In the genomic region with DNA sequence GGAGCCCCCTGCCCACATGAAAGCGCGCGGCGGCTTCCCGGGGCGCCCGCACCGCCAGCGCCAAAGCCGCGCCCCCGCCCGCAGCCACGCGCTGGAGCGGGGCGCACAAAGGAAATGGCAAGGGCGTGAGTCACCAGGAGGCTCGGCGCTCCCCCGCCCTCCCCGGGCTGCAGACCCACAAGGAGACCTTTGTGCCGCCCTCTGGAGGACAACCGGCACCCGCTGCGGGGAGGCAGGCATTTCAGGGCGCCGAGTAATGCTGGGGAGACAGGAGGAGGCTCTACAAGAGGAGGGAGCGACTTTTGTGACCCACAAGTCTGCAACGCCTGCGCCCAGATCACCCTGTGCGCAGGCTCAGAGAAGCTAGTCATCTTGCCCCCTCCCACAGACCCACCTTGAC, we compare ENCODE assay signal across 7 mouse cellular contexts.
DNase-seq lines count a peak whose midpoint lies in the region; ATAC-seq and TF ChIP-seq lines count a peak whose summit lies in the region.

No protein-coding gene starts in this region.

- no peaks in the 10 kb centered on the region for H3K36me3 ChIP-seq in limb, embryonic 14.5 days (ENCODE audit: control insufficient read depth, insufficient read depth, low read length)
- no peaks in the 10 kb centered on the region for H3K36me3 ChIP-seq in midbrain, embryonic 16.5 days (ENCODE audit: control insufficient read depth, insufficient read depth, low read length)
- no peaks in the 10 kb centered on the region for H3K36me3 ChIP-seq in spleen, adult 2 months (ENCODE audit: control insufficient read depth, insufficient read depth, low read length)

- TF ChIP-seq POLR2A in limb, embryonic 14.5 days (IDR thresholded peaks at IDR 0.05; ENCODE audit: borderline replicate concordance, extremely low read depth, insufficient read depth, insufficient read length): no peak
- no peak for TF ChIP-seq POLR2A in spleen, adult 2 months (IDR thresholded peaks at IDR 0.05; ENCODE audit: low read depth, low read length)

- DNase-seq in adrenal gland, adult 8-10 months: peak; percentile 82
- DNase-seq in embryo, embryonic 11 days: peak; percentile 88
- peak; percentile 86 to 92 for DNase-seq in heart, adult 18-20 months
- peak; percentile 87 for DNase-seq in kidney, adult 18-20 months
- peak; percentile 72 for DNase-seq in limb, embryonic 14.5 days (ENCODE audit: low spot score)
- peak; percentile 38 to 82 for DNase-seq in spleen, adult 2 months (ENCODE audit: low read depth in 1 of 2, low spot score in 2 of 2)

- H3K4me2 ChIP-seq in limb, embryonic 14.5 days (replicated peaks; ENCODE audit: low read depth, low read length, severe bottlenecking): peak overlapping the region; percentile 99
- H3K4me2 ChIP-seq in midbrain, embryonic 16.5 days (ENCODE audit: low read length): peak overlapping the region; percentile 98

- 1% methylated on average over 10 of the region's 32 CpGs for WGBS in limb, embryonic 14.5 days
- 2% methylated on average over 32 of the region's 32 CpGs for WGBS in midbrain, embryonic 16.5 days
- 2% methylated on average over 32 of the region's 32 CpGs for WGBS in spleen, adult 2 months

- H3K4me3 ChIP-seq in limb, embryonic 14.5 days (replicated peaks; ENCODE audit: low read length): peak overlapping the region; percentile 52
- peak overlapping the region; percentile 64 for H3K4me3 ChIP-seq in midbrain, embryonic 16.5 days (ENCODE audit: low read depth, low read length)
- peak overlapping the region; percentile 53 for H3K4me3 ChIP-seq in spleen, adult 2 months (ENCODE audit: extremely low read depth, insufficient read depth, insufficient read length)

- H3K27ac ChIP-seq in limb, embryonic 14.5 days (replicated peaks; ENCODE audit: low read depth, low read length): peak overlapping the region; percentile 92
- peak overlapping the region; percentile 85 for H3K27ac ChIP-seq in midbrain, embryonic 16.5 days (ENCODE audit: low read length)
- H3K27ac ChIP-seq in spleen, adult 2 months (ENCODE audit: insufficient read depth, low read length): no peak overlapping the region

- H3K4me1 ChIP-seq in limb, embryonic 14.5 days (ENCODE audit: control insufficient read depth, insufficient read depth, low read length): peaks cover 13% of the 10 kb centered on the region
- H3K4me1 ChIP-seq in midbrain, embryonic 16.5 days (ENCODE audit: control insufficient read depth, insufficient read depth, low read length): peaks cover 7% of the 10 kb centered on the region
- 0 out of 2 replicates have a peak, but pooled peaks cover 3% of the 10 kb centered on the region for H3K4me1 ChIP-seq in spleen, adult 2 months (ENCODE audit: control insufficient read depth, insufficient read depth, insufficient read length)

- ATAC-seq in limb, embryonic 14.5 days (ENCODE audit: low FRiP score, low read depth): peak; percentile 83
- ATAC-seq in midbrain, embryonic 16.5 days: peak; percentile 84

- peak overlapping the region; percentile 86 for H3K9ac ChIP-seq in limb, embryonic 14.5 days (ENCODE audit: low read depth, low read length, severe bottlenecking)
- H3K9ac ChIP-seq in midbrain, embryonic 16.5 days (ENCODE audit: low read depth, low read length): peak overlapping the region; percentile 95

- no peaks in the 10 kb centered on the region for H3K9me3 ChIP-seq in limb, embryonic 14.5 days (ENCODE audit: control insufficient read depth, low read length)
- H3K9me3 ChIP-seq in midbrain, embryonic 16.5 days (replicated peaks; ENCODE audit: control insufficient read depth, low read length, poor library complexity, severe bottlenecking): no peaks in the 10 kb centered on the region

- no peaks in the 10 kb centered on the region for H3K27me3 ChIP-seq in limb, embryonic 14.5 days (ENCODE audit: control insufficient read depth, insufficient read depth, low read length)
- H3K27me3 ChIP-seq in midbrain, embryonic 16.5 days (ENCODE audit: control insufficient read depth, insufficient read depth, low read depth, low read length): no peaks in the 10 kb centered on the region
- no peaks in the 10 kb centered on the region for H3K27me3 ChIP-seq in spleen, adult 2 months (ENCODE audit: control insufficient read depth, insufficient read depth, low read length)

- peak; percentile 41; the same call in 1 of the 2 replicates for TF ChIP-seq CTCF in spleen, adult 2 months (IDR thresholded peaks at IDR 0.05; ENCODE audit: extremely low read depth, insufficient read depth, insufficient read length, insufficient replicate concordance)
